Mouse (Mus musculus) WW6 (cell line): ENCODE measurements around the gene Tmem131.
"Not testable (repeated sequence)": the region's sequence is repeated elsewhere in the genome, so short reads cannot be mapped to it uniquely, and the experiment has no call there.

Experiments
- DNase-seq: peaks from one replicate; pipeline ENCODE4 v3.0.0-alpha.2; 2013; ENCODE audit warnings: low read depth, low spot score

Gene Tmem131

GRCm38 (mm10) chr1:36835593-36835992 lies 107.9 kb downstream of the Tmem131 start:
- no peak for DNase-seq

GRCm38 (mm10) chr1:36834090-36834489 lies 109.4 kb downstream of the Tmem131 start:
- no peak for DNase-seq

DNA sequence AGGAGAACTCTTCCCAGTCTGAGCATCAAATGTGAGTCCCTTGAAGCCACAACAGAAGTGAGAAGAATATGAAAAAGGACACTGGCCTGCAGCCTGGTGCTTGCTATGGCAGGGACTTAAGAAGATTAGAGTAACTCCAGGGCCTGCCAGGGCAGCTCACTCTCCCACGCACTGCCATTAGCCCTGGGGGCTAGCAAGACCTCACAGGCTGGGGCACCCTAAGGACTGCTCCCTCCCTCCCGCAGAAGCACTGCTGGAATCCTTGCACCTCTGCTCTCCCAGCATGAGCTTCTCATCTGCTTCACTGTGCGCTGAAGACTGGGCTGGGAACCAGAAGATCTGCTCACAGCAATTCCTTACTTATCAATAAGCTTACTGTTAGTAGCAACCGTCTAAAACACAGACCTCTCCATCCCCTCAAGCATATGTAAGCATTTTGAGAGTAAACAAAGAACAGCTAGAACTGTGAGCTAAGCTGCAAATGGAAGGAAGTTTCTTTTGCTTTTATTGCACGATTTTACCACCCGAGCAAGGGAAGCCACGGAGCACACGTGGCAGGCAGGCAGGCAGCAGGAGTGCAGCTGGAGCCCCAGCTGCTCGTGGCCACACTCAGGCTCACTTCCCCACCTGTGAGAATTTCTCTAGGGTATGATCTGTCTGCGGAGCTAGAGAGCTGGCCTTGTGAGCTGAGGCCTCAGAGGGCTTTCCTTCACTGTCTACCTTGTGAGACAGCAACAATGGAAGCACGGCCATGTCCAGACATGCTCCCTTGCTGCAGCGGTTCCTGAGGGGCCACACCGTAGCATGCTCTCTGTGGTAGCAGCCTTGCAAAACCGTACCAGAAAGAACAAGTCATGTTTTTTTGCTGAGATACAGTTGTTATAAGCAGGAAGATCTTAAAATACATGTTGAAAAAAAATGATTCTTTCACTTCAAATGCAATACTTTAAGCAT lies 112.3 kb downstream of the Tmem131 start:
- no peak for DNase-seq

DNA sequence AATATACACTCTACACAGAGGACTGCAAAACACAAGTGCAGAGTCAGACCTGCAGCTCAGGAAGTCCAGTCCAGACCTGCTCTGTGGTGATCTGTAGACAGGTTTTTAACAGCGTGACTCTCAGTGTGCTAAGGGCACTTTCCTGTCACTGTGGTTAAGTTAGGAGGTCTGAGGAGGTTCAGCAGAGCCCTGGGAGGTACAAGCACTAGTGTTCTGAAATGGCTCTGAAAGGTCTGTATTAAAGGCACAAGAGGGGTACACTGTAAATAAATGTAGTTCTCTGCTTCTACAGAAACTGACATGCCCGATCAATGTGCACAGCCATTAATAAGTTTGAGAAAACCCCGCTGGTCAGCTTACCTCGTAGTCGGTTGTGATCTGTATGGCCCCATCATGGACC lies 119.1 kb downstream of the Tmem131 start:
- no peak for DNase-seq

- DNase-seq: not testable (repeated sequence)
Observed at GRCm38 (mm10) chr1:36821918-36822317, 121.5 kb downstream of the Tmem131 start.

DNA sequence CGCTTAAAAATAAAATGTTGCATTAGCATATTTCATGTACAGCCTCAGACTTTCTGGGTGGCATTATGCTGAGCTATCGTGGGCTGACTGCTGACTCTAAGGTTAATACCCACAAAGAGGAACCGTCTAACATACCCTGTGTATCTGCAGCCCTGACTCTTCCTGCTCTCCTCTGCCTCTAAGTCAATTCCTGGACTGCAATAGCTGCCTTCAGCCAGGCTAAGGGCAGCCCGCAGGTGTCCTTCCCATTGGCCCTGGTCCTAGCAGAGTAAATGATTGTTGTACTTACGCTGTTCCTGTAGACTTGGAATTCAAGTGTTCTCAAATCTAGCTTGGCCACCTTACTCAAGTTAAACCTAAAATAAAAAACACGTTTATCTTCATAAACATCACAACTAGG lies 128.3 kb downstream of the Tmem131 start:
- no peak for DNase-seq

- DNase-seq: no peak
Observed at GRCm38 (mm10) chr1:36814271-36814903, 129.1 kb downstream of the Tmem131 start.

DNA sequence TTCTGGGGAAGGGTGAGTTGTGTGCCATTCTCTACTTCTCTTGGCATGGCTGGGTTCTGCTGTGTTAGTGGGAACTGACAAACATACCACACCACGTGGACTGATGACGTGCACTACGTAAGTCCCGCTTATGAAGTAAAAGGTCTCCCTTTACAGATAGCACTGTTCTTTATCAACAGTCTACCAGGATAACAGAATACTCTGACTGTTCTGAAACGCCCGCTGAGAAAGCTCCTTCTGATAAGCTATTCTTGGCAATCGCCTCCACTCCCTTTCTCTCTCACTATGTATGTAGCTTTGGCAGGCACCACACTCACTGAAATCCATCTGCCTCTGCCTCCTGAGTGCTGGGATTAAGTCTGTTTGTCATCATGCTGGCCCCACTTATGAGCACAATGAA lies 130.1 kb downstream of the Tmem131 start:
- DNase-seq: no peak

DNA sequence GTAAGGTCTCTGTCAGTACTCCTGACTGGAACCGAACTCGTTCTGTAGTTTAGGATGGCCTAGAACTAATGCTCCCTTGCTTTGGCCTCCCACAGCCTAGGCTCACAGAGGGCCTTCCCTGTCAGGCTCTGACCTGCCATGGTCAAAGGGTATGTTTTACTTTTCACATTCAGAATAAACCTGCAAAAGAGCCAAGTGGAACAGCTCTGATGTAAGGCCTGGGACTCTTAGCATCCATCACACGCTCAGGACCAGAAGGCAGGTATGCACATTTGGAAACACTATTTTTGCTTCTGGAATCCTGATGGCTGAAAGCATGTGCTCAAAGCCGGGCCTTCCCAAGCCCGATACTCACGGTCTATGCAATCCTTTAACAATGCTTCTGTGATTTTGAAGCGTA lies 131.7 kb downstream of the Tmem131 start:
- no peak for DNase-seq

GRCm38 (mm10) chr1:36807782-36808565 lies 135.5 kb downstream of the Tmem131 start:
- DNase-seq: no peak

DNA sequence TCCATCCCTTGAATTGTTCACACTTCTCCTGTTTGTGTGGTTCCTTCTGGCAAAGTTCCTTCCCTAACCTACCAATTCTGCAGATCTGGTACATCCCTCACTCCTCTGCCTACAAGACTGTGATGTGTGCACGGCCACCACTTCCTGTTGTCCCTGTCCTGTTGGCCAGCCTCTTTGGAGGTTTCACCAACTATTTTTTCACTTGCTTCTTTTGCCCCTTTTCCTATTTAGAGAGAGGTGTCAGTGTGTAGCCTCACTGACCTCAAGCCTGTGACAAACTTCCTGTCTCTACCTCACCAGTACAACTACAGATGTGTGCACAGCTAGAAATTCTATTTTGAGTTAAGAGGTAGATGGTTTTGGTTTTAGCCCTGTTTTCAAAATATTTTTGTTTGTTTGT lies 136.4 kb downstream of the Tmem131 start:
- DNase-seq: no peak

GRCm38 (mm10) chr1:36806181-36806905 lies 137.1 kb downstream of the Tmem131 start:
- no peak for DNase-seq

DNA sequence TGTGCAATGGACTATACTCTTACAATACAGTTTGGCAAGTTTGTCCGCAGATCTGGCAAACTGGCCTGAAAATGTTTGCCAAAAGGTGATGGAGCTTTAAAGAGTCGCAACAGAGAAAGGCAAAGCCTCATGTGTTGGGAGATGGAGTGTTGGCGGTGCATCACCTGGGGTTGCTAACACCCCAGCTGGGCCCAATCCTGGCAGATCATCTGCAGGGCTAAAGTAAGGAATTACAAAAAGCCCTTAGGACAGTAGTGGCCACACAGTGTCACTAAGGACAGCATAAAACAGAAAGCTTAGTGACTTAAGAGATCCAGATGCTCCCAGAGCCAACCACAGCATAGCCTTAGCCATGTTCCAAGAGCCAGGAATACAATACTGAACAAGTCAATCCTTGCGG lies 138.6 kb downstream of the Tmem131 start:
- no peak for DNase-seq

DNA sequence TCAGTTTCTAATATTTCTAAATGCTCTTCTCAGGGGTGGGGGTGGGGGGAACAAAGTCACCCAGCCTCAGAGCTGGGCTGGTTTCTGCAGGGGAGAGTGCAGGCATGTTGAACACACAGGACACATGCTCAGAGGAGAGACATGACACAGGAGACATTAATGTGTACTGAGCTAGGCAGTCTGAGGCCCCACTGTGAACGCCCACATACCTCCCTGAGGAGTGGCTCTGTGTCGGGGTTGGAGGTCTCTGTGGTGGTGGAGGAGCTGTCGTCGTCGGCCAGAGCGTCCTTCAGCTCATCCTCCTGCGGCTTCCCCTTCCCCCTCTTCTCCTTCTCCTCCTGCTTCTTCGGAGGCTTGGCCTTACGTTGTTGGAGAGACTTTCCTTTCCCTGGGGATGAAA lies 139.2 kb downstream of the Tmem131 start:
- DNase-seq: no peak

GRCm38 (mm10) chr1:36800379-36801011 lies 143.0 kb downstream of the Tmem131 start:
- no peak for DNase-seq

GRCm38 (mm10) chr1:36797481-36797880 lies 146.0 kb downstream of the Tmem131 start:
- DNase-seq: no peak

DNA sequence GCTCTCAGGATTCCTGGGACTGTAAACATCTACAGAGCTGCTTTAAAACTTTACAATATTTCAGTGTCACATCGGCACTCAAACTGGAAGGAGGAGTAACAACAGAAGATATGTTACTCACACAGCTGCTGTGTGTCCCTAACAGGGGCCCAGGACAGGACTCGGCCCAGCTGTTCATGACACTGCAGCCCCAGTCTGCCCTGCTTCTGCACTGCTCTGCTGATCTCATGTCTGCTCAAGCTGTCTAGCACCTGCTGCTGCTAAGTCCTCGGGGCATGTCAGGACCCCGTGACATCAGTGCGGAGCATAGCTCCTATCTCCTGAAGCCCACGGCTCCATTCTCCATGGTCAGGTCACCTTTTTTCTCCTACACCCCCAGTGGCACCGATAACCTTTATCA lies 146.8 kb downstream of the Tmem131 start:
- no peak for DNase-seq

- no peak for DNase-seq
Observed at GRCm38 (mm10) chr1:36789416-36789815, 154.1 kb downstream of the Tmem131 start.

DNA sequence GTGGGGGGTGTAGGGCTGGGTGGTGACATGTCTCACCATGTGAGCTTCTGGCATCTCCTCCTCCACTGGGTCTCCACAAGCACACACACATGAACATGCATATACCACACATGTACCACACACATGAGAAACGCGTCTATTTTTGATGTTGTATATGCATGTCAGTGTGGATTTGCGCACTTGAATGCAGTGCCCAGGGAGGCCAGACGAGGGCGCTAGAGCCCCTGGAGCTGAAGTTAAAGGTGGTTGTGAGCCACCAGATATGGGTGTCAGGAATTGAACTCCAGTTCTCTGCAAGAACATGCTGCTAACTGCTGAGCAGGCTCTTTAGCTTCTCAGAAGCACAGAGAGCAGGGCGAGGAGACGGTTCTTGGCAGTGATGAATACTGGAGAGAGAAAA lies 157.1 kb downstream of the Tmem131 start:
- DNase-seq: no peak

DNA sequence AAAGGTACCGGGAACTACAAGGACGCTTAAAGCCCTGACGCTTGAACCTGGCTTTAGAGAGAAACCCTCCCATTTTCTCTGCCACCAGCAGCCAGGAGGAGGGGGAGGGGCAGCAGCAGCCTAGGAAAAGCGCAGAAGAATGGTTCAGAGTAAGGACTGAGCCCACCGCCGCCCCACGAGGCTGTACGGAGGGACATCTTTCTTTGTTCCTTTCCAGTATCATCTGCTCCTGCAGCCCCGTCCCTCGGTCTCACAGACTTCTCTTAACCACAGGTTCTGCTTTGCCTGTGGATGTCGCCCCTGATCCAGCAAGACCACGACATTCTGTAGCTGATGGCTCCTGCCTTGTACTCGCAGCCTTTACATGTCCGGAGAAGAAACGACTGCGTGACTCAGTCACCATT lies 158.2 kb downstream of the Tmem131 start:
- no peak for DNase-seq
